Mouse (Mus musculus) erythroblast, embryonic 14.5 days (primary cell): ENCODE measurements at regions not wholly inside any gene's neighbourhood (a gene's known extent, or its start where the extent isn't known, plus 50 kb on each side); places are given as distances from the start of the nearest gene placed in this dataset.

Source experiments
- GATA1 ChIP-seq: IDR thresholded peaks from 2 replicates; pipeline ENCODE4 v1.6.1; 2012; ENCODE audit warnings: low read length, inconsistent platforms, mixed read lengths
- TAL1 ChIP-seq: IDR thresholded peaks from 3 replicates; pipeline ENCODE4 v1.6.1; 2012; ENCODE audit warnings: low read length, inconsistent platforms, mixed read lengths

- no peak for TF ChIP-seq TAL1
- TF ChIP-seq GATA1, result no peak
Observed at GRCm38 (mm10) chr1:79212970-79213369, 226.9 kb downstream of the Scg2 start.
